Mouse (Mus musculus): ENCODE measurements around the gene Tuba4a. TPM values are rescaled to one million over a fixed set of nuclear protein-coding genes. Genes with fewer than 3 reads are reported as not detected.

Tuba4a gene
- total and polyA plus RNA-seq, 3 experiments, result 180 to 294 (median 192) TPM

DNA sequence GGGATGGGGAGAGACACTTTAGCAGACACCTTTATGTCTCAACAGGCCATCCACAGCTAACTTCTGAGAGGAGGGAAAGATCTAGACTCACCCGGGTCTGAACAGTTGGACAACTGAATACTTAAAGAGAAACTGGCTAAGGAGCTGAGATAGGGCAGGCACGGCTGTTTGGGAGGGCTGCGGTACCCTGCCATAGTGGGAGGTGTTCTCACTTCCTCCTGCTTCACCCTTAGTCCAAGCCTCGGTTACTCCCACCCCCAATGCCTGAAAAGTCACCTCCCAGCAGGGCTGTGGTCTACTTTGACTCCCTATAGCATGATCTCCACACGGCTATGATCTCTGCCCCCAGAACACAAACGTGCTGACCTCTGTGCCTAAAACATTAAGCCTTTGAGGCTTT is 3.9 kb upstream of the Tuba4a start:
- peak; percentile 47 for DNase-seq (ENCODE audit: extremely low read depth)
- peaks cover 2% of the 10 kb centered on the region for H3K9me3 ChIP-seq (replicated peaks; ENCODE audit: low read length)
- H3K4me3 ChIP-seq (replicated peaks in 1 of 3; ENCODE audit: low read depth in 2 of 3, low read length in 2 of 3, poor library complexity in 1 of 3), result no peak overlapping the region
- peak overlapping the region; percentile 55 for H3K4me2 ChIP-seq (ENCODE audit: insufficient read depth, low read depth, poor library complexity, severe bottlenecking)
- H3K79me2 ChIP-seq (replicated peaks; ENCODE audit: control insufficient read depth, extremely low read depth, insufficient read depth, poor library complexity, severe bottlenecking), result peaks cover 4% of the 10 kb centered on the region
- dilution Hi-C loops (cut with MboI; ENCODE audit: extremely low pct_ligation_motif_present, extremely low pct_unique_long_range_greater_than_20kb, low sequenced_read_pairs) (no loop called here), in situ Hi-C loops (cut with MboI; ENCODE audit: low pct_ligation_motif_present, low pct_unique_long_range_greater_than_20kb, low sequenced_read_pairs) (no loop called here)
- H3K4me1 ChIP-seq (ENCODE audit: control insufficient read depth in 1 of 2, insufficient read depth in 2 of 2), result peaks cover 15 to 34% of the 10 kb centered on the region in 2 experiments
- H3K36me3 ChIP-seq (replicated peaks in 1 of 2; ENCODE audit: control insufficient read depth in 1 of 2, insufficient read depth in 1 of 2, low read length in 1 of 2), result no peaks in the 10 kb centered on the region
- peaks cover 4% of the 10 kb centered on the region for H3K27me3 ChIP-seq (replicated peaks)
- no peak for TF ChIP-seq ELF1 (IDR thresholded peaks at IDR 0.05; ENCODE audit: low read depth, low read length)
- TF ChIP-seq PAX5 (IDR thresholded peaks at IDR 0.05; ENCODE audit: low read length), result no peak
- TF ChIP-seq GABPA (IDR thresholded peaks at IDR 0.05; ENCODE audit: insufficient replicate concordance, low read depth, low read length), result no peak
- no peak for TF ChIP-seq KAT2A (IDR thresholded peaks at IDR 0.05; ENCODE audit: insufficient replicate concordance, low read length)
- no peak for TF ChIP-seq USF1 (IDR thresholded peaks at IDR 0.05; ENCODE audit: low read depth, low read length)
- TF ChIP-seq CHD1 (IDR thresholded peaks at IDR 0.05; ENCODE audit: low read depth, low read length), result no peak
- TF ChIP-seq BHLHE40 (IDR thresholded peaks at IDR 0.05; ENCODE audit: low read depth, low read length), result no peak
- no peak for TF ChIP-seq CHD2 (IDR thresholded peaks at IDR 0.05; ENCODE audit: low read length)
- 0 out of 2 replicates have a peak, but pooled peaks have one; percentile 21 for TF ChIP-seq MEF2A (IDR thresholded peaks at IDR 0.05; ENCODE audit: borderline replicate concordance, low read depth, low read length)
- TF ChIP-seq SMC3 (IDR thresholded peaks at IDR 0.05; ENCODE audit: low read depth, low read length), result no peak
- TF ChIP-seq HCFC1 (IDR thresholded peaks at IDR 0.05; ENCODE audit: low read depth, low read length), result no peak
- TF ChIP-seq TCF12 (IDR thresholded peaks at IDR 0.05; ENCODE audit: low read depth, low read length), result no peak
- no peak for TF ChIP-seq ETS1 (conservative IDR thresholded peaks at IDR 0.05; ENCODE audit: low read depth, low read length)
- TF ChIP-seq MYC (IDR thresholded peaks at IDR 0.05; ENCODE audit: low read depth, low read length), result no peak
- no peak; the same call in 1 of the 2 replicates for TF ChIP-seq MXI1 (IDR thresholded peaks at IDR 0.05; ENCODE audit: low read depth, low read length)
- TF ChIP-seq NRF1 (IDR thresholded peaks at IDR 0.05; ENCODE audit: low read depth, low read length), result no peak
- no peak for TF ChIP-seq TBP (conservative IDR thresholded peaks at IDR 0.05; ENCODE audit: low read depth, low read length)
- no peak for TF ChIP-seq JUND (conservative IDR thresholded peaks at IDR 0.05; ENCODE audit: low read depth, low read length)
- peak; percentile 84 for TF ChIP-seq IRF4 (IDR thresholded peaks at IDR 0.05; ENCODE audit: low read depth, low read length)
- no peak for TF ChIP-seq MAFK (IDR thresholded peaks at IDR 0.05; ENCODE audit: insufficient replicate concordance, low read length)
- no peak for TF ChIP-seq USF2 (conservative IDR thresholded peaks at IDR 0.05; ENCODE audit: low read depth, low read length)
- peak; percentile 69 for TF ChIP-seq EP300 (IDR thresholded peaks at IDR 0.05; ENCODE audit: low read length)
- no peak for TF ChIP-seq RAD21 (IDR thresholded peaks at IDR 0.05; ENCODE audit: low read depth, low read length)
- TF ChIP-seq MAX (IDR thresholded peaks at IDR 0.05; ENCODE audit: low read length), result no peak
- TF ChIP-seq ZMIZ1 (IDR thresholded peaks at IDR 0.05; ENCODE audit: low read depth, low read length), result no peak
- H3K9ac ChIP-seq (ENCODE audit: insufficient read depth, low read depth), result peak overlapping the region; percentile 75
- no peak overlapping the region for H3K27ac ChIP-seq (ENCODE audit: insufficient read depth, low read depth)
